Mouse (Mus musculus): ENCODE results near the gene Npas2. TPM values are rescaled to one million over a fixed set of nuclear protein-coding genes. Genes with fewer than 3 reads are reported as not detected.

Gene Npas2
- polyA plus RNA-seq, 1 experiment from 2014 or later: 0.59 TPM

DNA sequence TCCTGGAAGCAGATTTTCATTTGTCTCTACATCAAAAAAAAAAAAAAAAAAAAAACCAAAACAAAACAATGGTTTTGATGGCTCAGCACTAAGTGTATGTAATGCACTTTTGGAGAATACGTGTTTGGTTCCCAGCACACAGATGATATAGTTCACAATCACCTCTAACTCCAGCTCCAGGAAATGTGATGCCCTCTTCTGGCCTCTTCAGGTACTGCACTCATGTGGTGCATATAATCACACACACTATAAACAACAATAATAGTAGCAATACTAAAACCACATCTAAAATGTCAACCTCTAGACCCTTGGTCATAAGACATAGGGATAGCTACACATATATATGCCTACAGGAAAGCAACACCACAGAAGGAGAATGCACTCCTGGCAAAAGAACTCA lies 13.0 kb upstream of the Npas2 start:
- Histone ChIP-seq H3K4me1 (ENCODE audit: insufficient read depth) (no peaks in the 10 kb centered on the region), H3K9me3 (ENCODE audit: low read depth, low read length) (no peaks in the 10 kb centered on the region), H3K4me2 (no peak overlapping the region), H3K27me3 (ENCODE audit: insufficient read depth, low read length) (no peaks in the 10 kb centered on the region), H3K36me3 (ENCODE audit: insufficient read depth) (no peaks in the 10 kb centered on the region), H3K4me3 (ENCODE audit: low read depth, low read length) (no peak overlapping the region), H3K27ac (ENCODE audit: low read depth) (no peak overlapping the region), H3K9ac (no peak overlapping the region)
- TF ChIP-seq CTCF (IDR thresholded peaks at IDR 0.05; ENCODE audit: low read depth): peak; percentile 34; the same call in 1 of the 2 replicates
- 95% methylated on average over 1 of the region's 1 CpGs for WGBS
- ATAC-seq (ENCODE audit: insufficient read depth) (no peak), DNase-seq (no peak)

DNA sequence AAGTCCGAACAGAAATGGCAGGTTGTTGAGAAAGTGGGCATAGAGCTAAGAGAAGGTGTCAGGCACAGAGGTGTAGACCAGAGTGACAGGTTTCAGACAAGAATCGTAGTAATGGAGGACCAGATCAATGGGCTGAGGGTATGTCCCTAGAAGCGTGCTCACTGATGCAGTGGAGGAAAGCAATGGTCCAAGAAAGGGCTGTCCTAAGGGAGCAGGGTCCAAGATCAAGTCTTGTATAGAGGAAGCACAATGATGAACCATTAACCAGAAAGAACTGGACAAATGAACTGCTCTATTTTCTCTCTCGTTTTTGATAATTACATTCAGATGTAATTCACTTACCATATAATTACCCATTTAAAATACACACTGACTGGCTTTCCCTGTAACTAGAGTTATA lies 11.6 kb upstream of the Npas2 start:
- Histone ChIP-seq H3K4me3 (ENCODE audit: low read depth, low read length) (no peak overlapping the region), H3K9ac (no peak overlapping the region), H3K4me2 (no peak overlapping the region), H3K27ac (ENCODE audit: low read depth) (no peak overlapping the region), H3K9me3 (ENCODE audit: low read depth, low read length) (no peaks in the 10 kb centered on the region), H3K4me1 (ENCODE audit: insufficient read depth) (no peaks in the 10 kb centered on the region), H3K27me3 (ENCODE audit: insufficient read depth, low read length) (no peaks in the 10 kb centered on the region), H3K36me3 (ENCODE audit: insufficient read depth) (no peaks in the 10 kb centered on the region)
- WGBS: 73% methylated on average over 4 of the region's 4 CpGs
- ATAC-seq (ENCODE audit: insufficient read depth) (no peak), DNase-seq (no peak)
- TF ChIP-seq CTCF (IDR thresholded peaks at IDR 0.05; ENCODE audit: low read depth): no peak

GRCm38 (mm10) chr1:39185833-39186232 lies 7.7 kb upstream of the Npas2 start:
- DNase-seq (no peak), ATAC-seq (ENCODE audit: insufficient read depth) (no peak)
- H3K9me3 ChIP-seq (ENCODE audit: low read depth, low read length): no peaks in the 10 kb centered on the region
- no peak overlapping the region for H3K4me3 ChIP-seq (ENCODE audit: low read depth, low read length)
- 80% methylated on average over 5 of the region's 5 CpGs for WGBS
- no peaks in the 10 kb centered on the region for H3K27me3 ChIP-seq (ENCODE audit: insufficient read depth, low read length)
- no peak overlapping the region for H3K4me2 ChIP-seq
- H3K9ac ChIP-seq: no peak overlapping the region
- H3K27ac ChIP-seq (ENCODE audit: low read depth): no peak overlapping the region
- H3K36me3 ChIP-seq (ENCODE audit: insufficient read depth): no peaks in the 10 kb centered on the region
- no peaks in the 10 kb centered on the region for H3K4me1 ChIP-seq (ENCODE audit: insufficient read depth)
- TF ChIP-seq CTCF (IDR thresholded peaks at IDR 0.05; ENCODE audit: low read depth): no peak

DNA sequence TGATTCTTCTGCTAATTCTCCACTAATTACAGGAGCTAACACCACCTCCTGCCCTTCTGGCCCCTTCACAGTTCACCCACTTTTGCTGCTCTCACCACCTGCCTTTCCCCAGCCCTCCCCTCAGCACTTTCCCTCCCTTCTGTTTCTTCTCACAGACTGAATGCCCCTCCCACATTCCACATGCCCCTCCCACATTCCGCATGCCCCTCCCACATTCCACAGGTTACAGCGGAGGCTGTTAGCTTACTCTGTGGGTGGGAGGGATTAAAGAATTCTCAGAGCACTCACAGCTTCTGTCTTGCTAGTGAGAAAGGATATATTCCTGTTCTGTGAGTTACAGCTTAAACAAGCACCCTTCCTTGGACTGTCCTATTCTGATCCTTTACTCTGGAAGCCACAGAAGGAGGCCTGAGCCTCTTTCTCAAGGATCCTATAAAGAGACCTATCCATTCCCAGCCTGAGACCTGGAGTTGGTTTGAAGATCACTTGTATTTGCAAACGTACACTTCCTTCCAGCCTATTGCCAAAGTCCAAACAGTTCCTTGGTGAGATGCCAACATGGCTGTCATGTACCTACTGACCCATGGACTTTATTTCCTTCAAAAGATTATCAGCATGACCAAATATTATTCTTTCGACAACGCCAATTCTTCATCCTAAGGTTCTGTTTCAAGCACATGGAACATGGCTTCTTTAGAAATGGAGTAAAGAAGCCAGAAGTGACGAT lies 6.7 kb upstream of the Npas2 start:
- H3K9me3 ChIP-seq (ENCODE audit: low read depth, low read length): no peaks in the 10 kb centered on the region
- H3K4me1 ChIP-seq (ENCODE audit: insufficient read depth): no peaks in the 10 kb centered on the region
- no peak overlapping the region for H3K4me2 ChIP-seq
- no peak overlapping the region for H3K27ac ChIP-seq (ENCODE audit: low read depth)
- H3K9ac ChIP-seq: no peak overlapping the region
- H3K27me3 ChIP-seq (ENCODE audit: insufficient read depth, low read length): no peaks in the 10 kb centered on the region
- 37% methylated on average over 6 of the region's 6 CpGs for WGBS
- H3K36me3 ChIP-seq (ENCODE audit: insufficient read depth): no peaks in the 10 kb centered on the region
- ATAC-seq (ENCODE audit: insufficient read depth): peak; percentile 60
- H3K4me3 ChIP-seq (ENCODE audit: low read depth, low read length): no peak overlapping the region
- no peak for TF ChIP-seq CTCF (IDR thresholded peaks at IDR 0.05; ENCODE audit: low read depth)
- peak; percentile 71 for DNase-seq

DNA sequence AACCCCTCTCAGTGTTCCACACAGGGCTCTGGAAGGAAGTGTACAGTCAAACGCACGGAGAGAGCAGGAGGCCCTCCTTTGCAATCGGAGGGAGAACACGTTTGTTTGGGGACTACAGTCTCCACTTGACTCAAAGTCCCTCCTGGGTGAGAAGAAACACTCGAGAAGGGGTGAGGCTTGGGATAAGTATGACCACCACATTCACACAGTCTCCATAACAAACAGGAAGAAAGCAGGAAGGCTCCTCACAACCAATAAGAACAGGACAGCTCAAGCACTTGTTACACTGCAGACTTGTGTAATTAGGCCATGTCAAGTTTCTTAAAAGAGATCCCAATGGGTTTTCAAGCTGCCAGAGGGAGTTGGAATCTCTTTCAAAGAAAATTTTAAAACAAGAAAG lies 2.4 kb upstream of the Npas2 start:
- Histone ChIP-seq H3K9ac (no peak overlapping the region), H3K4me3 (ENCODE audit: low read depth, low read length) (no peak overlapping the region), H3K4me1 (ENCODE audit: insufficient read depth) (peaks cover 8% of the 10 kb centered on the region; the same call in 1 of the 2 replicates), H3K4me2 (no peak overlapping the region), H3K9me3 (ENCODE audit: low read depth, low read length) (no peaks in the 10 kb centered on the region), H3K36me3 (ENCODE audit: insufficient read depth) (no peaks in the 10 kb centered on the region), H3K27ac (ENCODE audit: low read depth) (no peak overlapping the region), H3K27me3 (ENCODE audit: insufficient read depth, low read length) (peaks cover 32% of the 10 kb centered on the region)
- DNase-seq: no peak
- WGBS: 46% methylated on average over 5 of the region's 5 CpGs
- no peak for ATAC-seq (ENCODE audit: insufficient read depth)
- TF ChIP-seq CTCF (IDR thresholded peaks at IDR 0.05; ENCODE audit: low read depth): no peak

GRCm38 (mm10) chr1:39192460-39192996 lies 1.0 kb upstream of the Npas2 start:
- Histone ChIP-seq H3K4me2 (peak overlapping the region; percentile 99), H3K36me3 (ENCODE audit: insufficient read depth) (no peaks in the 10 kb centered on the region), H3K9me3 (ENCODE audit: low read depth, low read length) (no peaks in the 10 kb centered on the region), H3K4me1 (ENCODE audit: insufficient read depth) (peaks cover 8% of the 10 kb centered on the region; the same call in 1 of the 2 replicates), H3K9ac (no peak overlapping the region), H3K4me3 (ENCODE audit: low read depth, low read length) (peak overlapping the region; percentile 67), H3K27ac (ENCODE audit: low read depth) (no peak overlapping the region), H3K27me3 (ENCODE audit: insufficient read depth, low read length) (peaks cover 37% of the 10 kb centered on the region)
- peak; percentile 83 for DNase-seq
- peak; percentile 33 for ATAC-seq (ENCODE audit: insufficient read depth)
- 2% methylated on average over 28 of the region's 28 CpGs for WGBS
- TF ChIP-seq CTCF (IDR thresholded peaks at IDR 0.05; ENCODE audit: low read depth): peak; percentile 4; the same call in 1 of the 2 replicates

DNA sequence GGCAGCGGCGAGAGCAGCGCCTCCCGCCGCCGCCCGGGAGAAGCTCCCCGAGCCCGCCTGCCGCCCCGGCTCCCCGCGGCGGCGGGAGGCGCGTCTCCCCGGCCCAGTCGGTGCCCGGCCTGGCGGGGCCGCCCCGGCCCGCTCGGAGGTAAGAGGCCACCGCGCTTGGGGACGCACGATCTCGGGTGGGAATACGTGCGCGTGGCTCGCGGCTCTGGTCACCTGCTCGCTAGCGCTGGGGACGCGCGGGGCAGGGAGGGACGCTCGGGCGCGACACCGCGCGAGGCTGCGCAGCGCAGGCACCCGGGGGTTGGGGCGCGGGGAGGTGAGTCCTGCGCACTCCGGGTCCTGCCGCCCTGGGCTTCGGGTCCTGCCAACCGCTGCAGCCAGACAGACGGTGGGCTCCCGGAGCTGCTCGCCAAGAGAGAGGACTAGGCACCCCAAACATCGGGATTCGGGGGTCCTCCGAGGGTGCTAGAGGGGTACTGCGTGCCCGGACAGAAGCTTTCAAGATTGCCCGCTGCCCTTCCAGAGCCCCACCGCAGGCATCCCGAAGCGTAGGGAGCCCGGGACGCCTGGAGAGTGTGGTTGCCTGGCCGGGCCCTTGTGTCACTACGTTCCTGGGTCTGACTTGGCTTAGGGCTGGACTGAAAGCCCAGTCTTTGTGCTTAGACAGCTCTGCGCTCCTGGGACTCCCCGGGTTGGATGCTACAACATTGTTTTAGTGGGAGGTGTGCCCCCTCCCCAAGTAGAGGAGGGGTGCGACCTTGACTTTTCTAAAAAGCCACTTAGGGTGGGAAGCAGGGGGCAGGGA lies 538 bp downstream of the Npas2 start:
- DNase-seq: peak; percentile 46
- H3K4me2 ChIP-seq: peak overlapping the region; percentile 99
- 1% methylated on average over 69 of the region's 76 CpGs for WGBS
- no peaks in the 10 kb centered on the region for H3K9me3 ChIP-seq (ENCODE audit: low read depth, low read length)
- peak; percentile 45 for ATAC-seq (ENCODE audit: insufficient read depth)
- peak overlapping the region; percentile 62 for H3K9ac ChIP-seq
- H3K36me3 ChIP-seq (ENCODE audit: insufficient read depth): no peaks in the 10 kb centered on the region
- peaks cover 8% of the 10 kb centered on the region; the same call in 1 of the 2 replicates for H3K4me1 ChIP-seq (ENCODE audit: insufficient read depth)
- H3K4me3 ChIP-seq (ENCODE audit: low read depth, low read length): peak overlapping the region; percentile 67
- no peak for TF ChIP-seq CTCF (IDR thresholded peaks at IDR 0.05; ENCODE audit: low read depth)
- peaks cover 37% of the 10 kb centered on the region for H3K27me3 ChIP-seq (ENCODE audit: insufficient read depth, low read length)
- H3K27ac ChIP-seq (ENCODE audit: low read depth): no peak overlapping the region
